ENCODE assay signal across 8 mouse cellular contexts in genomic region chr2:26507481-26507886, GRCm38 (mm10). TPM values are rescaled to one million over a fixed set of nuclear protein-coding genes. Genes with fewer than 3 reads are reported as not detected.
DNase-seq lines count a peak whose midpoint lies in the region; ATAC-seq and TF ChIP-seq lines count a peak whose summit lies in the region.

No protein-coding gene starts in this region.

- ATAC-seq in embryonic facial prominence, embryonic 11.5 days (replicated peaks; ENCODE audit: insufficient number of reproducible peaks, low FRiP score, low TSS enrichment, low read depth) = no peak
- ATAC-seq in heart, embryonic 14.5 days (ENCODE audit: insufficient number of reproducible peaks, insufficient read depth, low FRiP score, low read depth) = no peak
- ATAC-seq in kidney, postnatal 0 days (replicated peaks; ENCODE audit: low FRiP score, low read depth) = no peak

- no peak overlapping the region for H3K4me3 ChIP-seq in spleen, adult 2 months (ENCODE audit: extremely low read depth, insufficient read depth, insufficient read length)
- no peak overlapping the region for H3K4me3 ChIP-seq in embryonic facial prominence, embryonic 11.5 days (ENCODE audit: low read depth, low read length)
- no peak overlapping the region for H3K4me3 ChIP-seq in heart, embryonic 14.5 days (ENCODE audit: control insufficient read depth in 1 of 2, insufficient read depth in 1 of 2, low read depth in 1 of 2, low read length in 2 of 2)
- H3K4me3 ChIP-seq in kidney, postnatal 0 days (replicated peaks; ENCODE audit: low read depth, low read length) = no peak overlapping the region

- H3K27me3 ChIP-seq in spleen, adult 2 months (ENCODE audit: control insufficient read depth, insufficient read depth, low read length) = no peaks in the 10 kb centered on the region
- no peaks in the 10 kb centered on the region for H3K27me3 ChIP-seq in embryonic facial prominence, embryonic 11.5 days (ENCODE audit: control insufficient read depth, insufficient read depth, low read length)
- H3K27me3 ChIP-seq in heart, embryonic 14.5 days (ENCODE audit: control insufficient read depth, insufficient read depth, low read length) = peaks cover 11% of the 10 kb centered on the region; the same call in 1 of the 2 replicates
- H3K27me3 ChIP-seq in kidney, postnatal 0 days (ENCODE audit: insufficient read depth, low read length) = no peaks in the 10 kb centered on the region

- DNase-seq in spleen, adult 2 months (ENCODE audit: low read depth in 1 of 2, low spot score in 2 of 2) = peak in 1 of 2 experiments; percentile 34
- no peak for DNase-seq in spleen, adult 12 weeks (ENCODE audit: low spot score)
- peak; percentile 84 for DNase-seq in embryonic facial prominence, embryonic 11.5 days (ENCODE audit: low spot score)
- peak; percentile 83 for DNase-seq in kidney, postnatal 0 days (ENCODE audit: low spot score)
- DNase-seq in lung, postnatal 4 days = peak; percentile 77 to 85
- peak; percentile 58 for DNase-seq in testis, postnatal 14 days (ENCODE audit: low spot score)
- DNase-seq in cerebellum, adult 11 months = no peak

- 7% methylated on average over 7 of the region's 7 CpGs for WGBS in spleen, adult 2 months
- WGBS in embryonic facial prominence, embryonic 11.5 days = 6% methylated on average over 7 of the region's 7 CpGs
- 14% methylated on average over 7 of the region's 7 CpGs for WGBS in heart, embryonic 14.5 days
- 1% methylated on average over 7 of the region's 7 CpGs for WGBS in kidney, postnatal 0 days

- 0 out of 2 replicates have a peak overlapping the region, but pooled peaks have one; percentile 10 for H3K27ac ChIP-seq in spleen, adult 2 months (ENCODE audit: insufficient read depth, low read length)
- H3K27ac ChIP-seq in embryonic facial prominence, embryonic 11.5 days (replicated peaks; ENCODE audit: low read depth, low read length) = peak overlapping the region; percentile 82
- H3K27ac ChIP-seq in heart, embryonic 14.5 days (replicated peaks in 1 of 2; ENCODE audit: control insufficient read depth in 1 of 2, insufficient read depth in 1 of 2, low read depth in 2 of 2, low read length in 2 of 2) = peak overlapping the region; percentile 35 to 81
- peak overlapping the region; percentile 90 for H3K27ac ChIP-seq in kidney, postnatal 0 days

- H3K4me2 ChIP-seq in embryonic facial prominence, embryonic 11.5 days (ENCODE audit: low read depth, low read length) = no peak overlapping the region; the same call in 1 of the 2 replicates
- H3K4me2 ChIP-seq in heart, embryonic 14.5 days (ENCODE audit: low read length) = peak overlapping the region; percentile 35
- peak overlapping the region; percentile 17; the same call in 1 of the 2 replicates for H3K4me2 ChIP-seq in kidney, postnatal 0 days (ENCODE audit: low read length)

- TF ChIP-seq POLR2A in spleen, adult 2 months (IDR thresholded peaks at IDR 0.05; ENCODE audit: low read depth, low read length) = no peak

- 0 out of 2 replicates have a peak overlapping the region, but pooled peaks have one; percentile 29 for H3K9ac ChIP-seq in embryonic facial prominence, embryonic 11.5 days (replicated peaks; ENCODE audit: low read length)
- peak overlapping the region; percentile 49 for H3K9ac ChIP-seq in heart, embryonic 14.5 days (ENCODE audit: low read length)
- H3K9ac ChIP-seq in kidney, postnatal 0 days (ENCODE audit: low read depth, low read length) = peak overlapping the region; percentile 35; the same call in 1 of the 2 replicates

- no peaks in the 10 kb centered on the region for H3K36me3 ChIP-seq in spleen, adult 2 months (ENCODE audit: control insufficient read depth, insufficient read depth, low read length)
- H3K36me3 ChIP-seq in embryonic facial prominence, embryonic 11.5 days (replicated peaks; ENCODE audit: control insufficient read depth, insufficient read depth, low read depth, low read length) = no peaks in the 10 kb centered on the region
- H3K36me3 ChIP-seq in heart, embryonic 14.5 days (ENCODE audit: control insufficient read depth, insufficient read depth, low read length) = no peaks in the 10 kb centered on the region
- H3K36me3 ChIP-seq in kidney, postnatal 0 days (ENCODE audit: insufficient read depth, low read length) = no peaks in the 10 kb centered on the region

- TF ChIP-seq CTCF in spleen, adult 2 months (IDR thresholded peaks at IDR 0.05; ENCODE audit: extremely low read depth, insufficient read depth, insufficient read length, insufficient replicate concordance) = no peak
- TF ChIP-seq CTCF in kidney, postnatal 0 days (IDR thresholded peaks at IDR 0.05; ENCODE audit: low read depth) = no peak

- H3K9me3 ChIP-seq in embryonic facial prominence, embryonic 11.5 days (replicated peaks; ENCODE audit: control insufficient read depth, low read length) = no peaks in the 10 kb centered on the region
- H3K9me3 ChIP-seq in heart, embryonic 14.5 days (ENCODE audit: control insufficient read depth, low read length) = no peaks in the 10 kb centered on the region
- H3K9me3 ChIP-seq in kidney, postnatal 0 days (replicated peaks; ENCODE audit: low read length) = no peaks in the 10 kb centered on the region

- peaks cover 9% of the 10 kb centered on the region; the same call in 1 of the 2 replicates for H3K4me1 ChIP-seq in spleen, adult 2 months (ENCODE audit: control insufficient read depth, insufficient read depth, insufficient read length)
- H3K4me1 ChIP-seq in embryonic facial prominence, embryonic 11.5 days (ENCODE audit: control insufficient read depth, insufficient read depth, low read length) = peaks cover 15% of the 10 kb centered on the region
- peaks cover 30 to 40% of the 10 kb centered on the region in 2 experiments for H3K4me1 ChIP-seq in heart, embryonic 14.5 days (ENCODE audit: control insufficient read depth in 2 of 2, insufficient read depth in 2 of 2, low read length in 2 of 2)
- H3K4me1 ChIP-seq in kidney, postnatal 0 days (replicated peaks; ENCODE audit: insufficient read depth, low read length) = peaks cover 42% of the 10 kb centered on the region

RNA-seq across cellular contexts. Expression of gene Notch1, which starts 9.0 kb away (rescaled TPM):
- polyA plus RNA-seq in spleen, adult 2 months (2012; rRNA removed) = 34.6 and 39.6 TPM in 2 replicates
- 17.2 and 17.7 TPM in 2 replicates for polyA plus RNA-seq in embryonic facial prominence, embryonic 11.5 days (2014; fragmentation: Nextera tagmentation; extraction: Ambion mirVana)
- 21.2 and 21.6 TPM in 2 replicates for polyA plus RNA-seq in heart, embryonic 14.5 days (2014; fragmentation: Nextera tagmentation; extraction: Ambion mirVana)
- 12.1 and 12.9 TPM in 2 replicates for polyA plus RNA-seq in kidney, postnatal 0 days (2015; fragmentation: Nextera tagmentation; extraction: Ambion mirVana)

Comparison
In these comparisons a context has a peak if more than half of its experiments do, and no peak if none do; other contexts are left out.
1. DNase-seq: peak in embryonic facial prominence, embryonic 11.5 days (single experiment), kidney, postnatal 0 days (single experiment), lung, postnatal 4 days (2 of 2) and testis, postnatal 14 days (single experiment); none in spleen, adult 12 weeks (single experiment) and cerebellum, adult 11 months (single experiment).
2. H3K27ac ChIP-seq: peak in every context shown above with its lines; median percentile 90 in kidney, postnatal 0 days; 82 in embryonic facial prominence, embryonic 11.5 days; 58 in heart, embryonic 14.5 days; 10 in spleen, adult 2 months.
3. Peak in every context shown above with its lines, with median percentiles within 50 percentile points of each other: H3K9ac ChIP-seq.